Mouse (Mus musculus) hindbrain, embryonic 14.5 days (tissue): ENCODE measurements around the gene Rnf180. TPM values are rescaled to one million over a fixed set of nuclear protein-coding genes. Genes with fewer than 3 reads are reported as not detected.

Experiments
- ATAC-seq: fragments of 200-750 bp; cut with Nextera tagmentation; 2 replicates; pipeline ENCODE4 v1.8.0; 2017; ENCODE audit warnings: moderate number of reproducible peaks, mild to moderate bottlenecking, moderate TSS enrichment, moderate library complexity; ENCODE audit not compliant: low FRiP score
- DNase-seq: peaks from one replicate; pipeline ENCODE4 v3.0.0-alpha.2; 2015; ENCODE audit warnings: low spot score
- H3K27ac ChIP-seq: fragments of 300-500 bp; sonication (generic); 2 replicates; pipeline ENCODE4 v1.5.1; 2014; ENCODE audit warnings: mild to moderate bottlenecking, moderate library complexity
- H3K27me3 ChIP-seq: fragments of 300-500 bp; sonication (generic); 2 replicates; pipeline ENCODE4 v1.6.1; 2014; ENCODE audit warnings: mild to moderate bottlenecking, low read length, mixed read lengths; ENCODE audit not compliant: control insufficient read depth, insufficient read depth
- H3K36me3 ChIP-seq: fragments of 300-500 bp; sonication (generic); replicated peaks from 2 replicates; pipeline ENCODE4 v1.6.1; 2014; ENCODE audit not compliant: control insufficient read depth, insufficient read depth
- H3K4me1 ChIP-seq: fragments of 300-500 bp; sonication (generic); replicated peaks from 2 replicates; pipeline ENCODE4 v1.6.1; 2014; ENCODE audit warnings: antibody characterized with exemption, low read length, mixed read lengths; ENCODE audit not compliant: control insufficient read depth, insufficient read depth
- H3K4me2 ChIP-seq: fragments of 300-500 bp; sonication (generic); replicated peaks from 2 replicates; pipeline ENCODE4 v1.6.1; 2014; ENCODE audit warnings: mild to moderate bottlenecking, moderate library complexity
- H3K4me3 ChIP-seq: fragments of 300-500 bp; sonication (generic); replicated peaks from 2 replicates; pipeline ENCODE4 v1.5.1; 2014; ENCODE audit warnings: mild to moderate bottlenecking, low read length
- H3K9ac ChIP-seq: fragments of 300-500 bp; sonication (generic); 2 replicates; pipeline ENCODE4 v1.6.1; 2014
- H3K9me3 ChIP-seq: fragments of 300-500 bp; sonication (generic); 2 replicates; pipeline ENCODE4 v1.6.1; 2016; ENCODE audit warnings: low read length; ENCODE audit not compliant: control insufficient read depth
- WGBS: fragments of 180-500 bp; shearing (Covaris S2); extraction: QIAGEN DNeasy Blood & Tissue Kit; methylation state at CpG from one replicate; pipeline ENCODE4 v1.1.7; 2014; 5-methylcytosine and 5-hydroxymethylcytosine counted together
- polyA plus RNA-seq: library from polyadenylated mRNA; unstranded; fragments of >200 nt; fragmentation: Nextera tagmentation; extraction: Ambion mirVana; gene quantifications from 2 replicates; pipeline ENCODE4 v1.2.1, GENCODE M21; 2014

Rnf180 gene
- polyA plus RNA-seq, 1 experiment from 2014 or later: 37.4 TPM

GRCm38 (mm10) chr13:105153955-105154354 lies 140.7 kb downstream of the Rnf180 start:
- ATAC-seq (no peak), DNase-seq (no peak)
- no peaks in the 10 kb centered on the region for H3K36me3 ChIP-seq
- H3K27ac ChIP-seq: no peak overlapping the region
- H3K9ac ChIP-seq: no peak overlapping the region
- no peak overlapping the region for H3K4me3 ChIP-seq
- H3K4me1 ChIP-seq: no peaks in the 10 kb centered on the region
- H3K4me2 ChIP-seq: no peak overlapping the region
- H3K27me3 ChIP-seq: no peaks in the 10 kb centered on the region
- no peaks in the 10 kb centered on the region for H3K9me3 ChIP-seq
- 56% methylated on average over 4 of the region's 4 CpGs for WGBS

- Histone ChIP-seq H3K27me3 (no peaks in the 10 kb centered on the region), H3K27ac (no peak overlapping the region), H3K36me3 (no peaks in the 10 kb centered on the region), H3K4me3 (no peak overlapping the region), H3K9ac (no peak overlapping the region), H3K9me3 (no peaks in the 10 kb centered on the region), H3K4me1 (no peaks in the 10 kb centered on the region), H3K4me2 (no peak overlapping the region)
- ATAC-seq (no peak), DNase-seq (no peak)
- 84% methylated on average over 3 of the region's 3 CpGs for WGBS
Observed at GRCm38 (mm10) chr13:105150006-105150405, 144.6 kb downstream of the Rnf180 start.

GRCm38 (mm10) chr13:105147795-105148418 lies 146.7 kb downstream of the Rnf180 start:
- Histone ChIP-seq H3K4me2 (no peak overlapping the region), H3K36me3 (no peaks in the 10 kb centered on the region), H3K27ac (no peak overlapping the region), H3K27me3 (no peaks in the 10 kb centered on the region), H3K4me1 (no peaks in the 10 kb centered on the region), H3K9ac (no peak overlapping the region), H3K4me3 (no peak overlapping the region), H3K9me3 (no peaks in the 10 kb centered on the region)
- DNase-seq: no peak
- 0 out of 2 replicates have a peak, but pooled peaks have one; percentile 37 for ATAC-seq
- WGBS: 51% methylated on average over 4 of the region's 4 CpGs

- 65% methylated on average over 1 of the region's 1 CpGs for WGBS
- no peak for ATAC-seq
Observed at GRCm38 (mm10) chr13:105146827-105147226, 147.8 kb downstream of the Rnf180 start.

GRCm38 (mm10) chr13:105139881-105140280 lies 154.7 kb downstream of the Rnf180 start:
- Histone ChIP-seq H3K4me2 (no peak overlapping the region), H3K27me3 (no peaks in the 10 kb centered on the region), H3K4me1 (no peaks in the 10 kb centered on the region), H3K27ac (no peak overlapping the region), H3K36me3 (no peaks in the 10 kb centered on the region), H3K4me3 (no peak overlapping the region), H3K9me3 (no peaks in the 10 kb centered on the region), H3K9ac (no peak overlapping the region)
- no peak for DNase-seq
- ATAC-seq: no peak
- WGBS: 86% methylated on average over 4 of the region's 4 CpGs

More at GRCm38 (mm10) chr13:105146827-105147226, 147.8 kb downstream of the Rnf180 start:
- no peaks in the 10 kb centered on the region for H3K9me3 ChIP-seq
- DNase-seq: no peak
- no peak overlapping the region for H3K4me3 ChIP-seq
- H3K36me3 ChIP-seq: no peaks in the 10 kb centered on the region
- H3K27ac ChIP-seq: no peak overlapping the region
- H3K4me2 ChIP-seq: no peak overlapping the region
- no peaks in the 10 kb centered on the region for H3K4me1 ChIP-seq
- H3K9ac ChIP-seq: no peak overlapping the region
- H3K27me3 ChIP-seq: no peaks in the 10 kb centered on the region

- DNase-seq (no peak), ATAC-seq (no peak)
- no peak overlapping the region for H3K9ac ChIP-seq
- H3K27ac ChIP-seq: no peak overlapping the region
- H3K4me1 ChIP-seq: no peaks in the 10 kb centered on the region
- no peaks in the 10 kb centered on the region for H3K27me3 ChIP-seq
- no peak overlapping the region for H3K4me3 ChIP-seq
- H3K4me2 ChIP-seq: no peak overlapping the region
- WGBS: 73% methylated on average over 5 of the region's 5 CpGs
- H3K9me3 ChIP-seq: no peaks in the 10 kb centered on the region
- no peaks in the 10 kb centered on the region for H3K36me3 ChIP-seq
Observed at GRCm38 (mm10) chr13:105134397-105134796, 160.2 kb downstream of the Rnf180 start.

GRCm38 (mm10) chr13:105132776-105133175 lies 161.8 kb downstream of the Rnf180 start:
- no peaks in the 10 kb centered on the region for H3K27me3 ChIP-seq
- no peaks in the 10 kb centered on the region for H3K4me1 ChIP-seq
- no peak for DNase-seq
- H3K36me3 ChIP-seq: no peaks in the 10 kb centered on the region
- H3K9ac ChIP-seq: no peak overlapping the region
- WGBS: 86% methylated on average over 2 of the region's 2 CpGs
- H3K9me3 ChIP-seq: no peaks in the 10 kb centered on the region
- no peak for ATAC-seq
- H3K4me3 ChIP-seq: no peak overlapping the region
- no peak overlapping the region for H3K4me2 ChIP-seq
- H3K27ac ChIP-seq: no peak overlapping the region

- Histone ChIP-seq H3K9ac (no peak overlapping the region), H3K27me3 (no peaks in the 10 kb centered on the region), H3K4me1 (no peaks in the 10 kb centered on the region), H3K4me2 (no peak overlapping the region), H3K27ac (no peak overlapping the region), H3K36me3 (no peaks in the 10 kb centered on the region), H3K9me3 (no peaks in the 10 kb centered on the region), H3K4me3 (no peak overlapping the region)
- DNase-seq (no peak), ATAC-seq (no peak)
- 77% methylated on average over 6 of the region's 6 CpGs for WGBS
Observed at GRCm38 (mm10) chr13:105132370-105132769, 162.2 kb downstream of the Rnf180 start.

DNA sequence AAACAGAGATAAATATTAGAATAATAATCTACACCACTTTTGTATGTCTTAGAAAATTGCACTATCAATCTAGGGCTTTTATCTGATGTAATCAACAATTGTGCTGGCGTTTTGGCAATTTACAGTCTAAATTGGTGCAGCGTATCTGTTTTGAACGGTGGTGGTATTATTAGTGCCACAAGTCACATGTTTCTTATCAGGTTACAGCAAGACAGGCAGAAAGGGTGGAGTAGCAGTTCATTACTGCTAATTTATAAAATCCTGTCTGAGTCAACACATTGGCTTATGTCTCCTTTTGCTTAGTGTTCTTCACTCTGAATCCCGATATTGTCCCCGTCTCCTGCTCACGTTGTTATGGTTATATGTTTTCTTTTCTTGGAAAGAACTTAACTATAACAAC lies 164.5 kb downstream of the Rnf180 start:
- no peak for ATAC-seq
- no peaks in the 10 kb centered on the region for H3K27me3 ChIP-seq
- no peak overlapping the region for H3K4me2 ChIP-seq
- WGBS: 80% methylated on average over 6 of the region's 6 CpGs
- H3K27ac ChIP-seq: no peak overlapping the region
- no peak overlapping the region for H3K4me3 ChIP-seq
- no peak overlapping the region for H3K9ac ChIP-seq
- DNase-seq: no peak
- no peaks in the 10 kb centered on the region for H3K4me1 ChIP-seq
- H3K9me3 ChIP-seq: no peaks in the 10 kb centered on the region
- no peaks in the 10 kb centered on the region for H3K36me3 ChIP-seq

DNA sequence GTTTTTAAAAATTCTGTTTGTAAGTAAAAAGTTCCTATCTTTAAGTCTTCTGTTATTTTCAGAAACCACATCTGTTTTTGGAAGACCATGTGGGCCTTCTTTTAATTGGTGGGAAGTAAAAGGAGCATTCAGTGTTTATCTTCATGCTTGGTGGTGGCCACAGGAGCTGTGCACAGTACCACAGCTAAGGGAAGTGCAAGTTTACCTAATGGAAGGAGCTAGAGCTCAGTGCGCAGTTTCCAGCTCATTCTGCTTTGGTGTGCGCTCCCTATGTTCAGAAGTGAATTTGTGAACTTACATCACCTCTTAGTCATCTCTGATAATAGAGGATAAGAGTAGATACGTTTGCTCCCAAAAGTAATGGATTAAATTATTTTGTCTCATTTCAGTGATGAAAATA lies 172.5 kb downstream of the Rnf180 start:
- Histone ChIP-seq H3K36me3 (no peaks in the 10 kb centered on the region), H3K9ac (no peak overlapping the region), H3K9me3 (no peaks in the 10 kb centered on the region), H3K27me3 (no peaks in the 10 kb centered on the region), H3K4me2 (no peak overlapping the region), H3K27ac (no peak overlapping the region), H3K4me1 (no peaks in the 10 kb centered on the region), H3K4me3 (no peak overlapping the region)
- no peak for ATAC-seq
- no peak for DNase-seq
- 93% methylated on average over 3 of the region's 3 CpGs for WGBS
